Mouse (Mus musculus) limb, embryonic 15.5 days (tissue): ENCODE measurements around the gene Gatad1. TPM values are rescaled to one million over a fixed set of nuclear protein-coding genes. Genes with fewer than 3 reads are reported as not detected.

Experiments used
- ATAC-seq: fragments of 200-750 bp; cut with Nextera tagmentation; 2 replicates; pipeline ENCODE4 v1.8.0; 2017; ENCODE audit warnings: low read depth, moderate TSS enrichment; ENCODE audit not compliant: insufficient number of reproducible peaks, low FRiP score, low TSS enrichment
- H3K27ac ChIP-seq: fragments of 300-500 bp; sonication (generic); 2 replicates; pipeline ENCODE4 v1.5.1; 2015; ENCODE audit warnings: moderate library complexity, mild to moderate bottlenecking, inconsistent platforms
- H3K27me3 ChIP-seq: fragments of 300-500 bp; sonication (generic); 2 replicates; pipeline ENCODE4 v1.6.1; 2015; ENCODE audit warnings: inconsistent platforms
- H3K36me3 ChIP-seq: fragments of 300-500 bp; sonication (generic); 2 replicates; pipeline ENCODE4 v1.6.1; 2015; ENCODE audit warnings: inconsistent platforms
- H3K4me1 ChIP-seq: fragments of 300-500 bp; sonication (generic); 2 replicates; pipeline ENCODE4 v1.6.1; 2015; ENCODE audit warnings: inconsistent platforms
- H3K4me2 ChIP-seq: fragments of 300-500 bp; sonication (generic); 2 replicates; pipeline ENCODE4 v1.6.1; 2015; ENCODE audit warnings: mild to moderate bottlenecking, inconsistent platforms
- H3K4me3 ChIP-seq: fragments of 300-500 bp; sonication (generic); 2 replicates; pipeline ENCODE4 v1.5.1; 2015; ENCODE audit warnings: mild to moderate bottlenecking, inconsistent platforms
- H3K9ac ChIP-seq: fragments of 300-500 bp; sonication (generic); 2 replicates; pipeline ENCODE4 v1.6.1; 2015; ENCODE audit warnings: inconsistent platforms
- H3K9me3 ChIP-seq: fragments of 300-500 bp; sonication (generic); 2 replicates; pipeline ENCODE4 v1.6.1; 2016; ENCODE audit warnings: inconsistent platforms
- WGBS: fragments of 180-500 bp; shearing (Covaris S2); methylation state at CpG from one replicate; pipeline ENCODE4 v1.1.7; 2015; 5-methylcytosine and 5-hydroxymethylcytosine counted together
- polyA plus RNA-seq: library from polyadenylated mRNA; unstranded; fragments of >200 nt; fragmentation: Nextera tagmentation; extraction: Ambion mirVana; gene quantifications from 2 replicates; pipeline ENCODE4 v1.2.1, GENCODE M21; 2015

Gatad1 gene
- 42.6 and 49.3 TPM in 2 replicates for polyA plus RNA-seq

- no peak for ATAC-seq
- Histone ChIP-seq H3K9ac (no peak within 1 kb of the TSS), H3K4me1 (no peaks in the 10 kb centered on the region), H3K27me3 (no peaks in the 10 kb centered on the region), H3K4me2 (no peak within 1 kb of the TSS), H3K9me3 (no peaks in the 10 kb centered on the region), H3K4me3 (no peak within 1 kb of the TSS), H3K27ac (no peak within 1 kb of the TSS), H3K36me3 (no peaks in the 10 kb centered on the region)
- WGBS = 73% methylated on average over 5 of the region's 5 CpGs
Measured at GRCm38 (mm10) chr5:3657085-3657484, at the start of gene Gatad1. Gene Gatad1 (minus strand): TSS chr5:3657185.

GRCm38 (mm10) chr5:3702180-3702579, 45.2 kb upstream of the Gatad1 start:
- ATAC-seq = no peak
- no peaks in the 10 kb centered on the region for H3K4me1 ChIP-seq
- peaks cover 35% of the 10 kb centered on the region for H3K36me3 ChIP-seq
- no peak overlapping the region for H3K4me2 ChIP-seq
- no peak overlapping the region for H3K27ac ChIP-seq
- H3K4me3 ChIP-seq = no peak overlapping the region
- H3K9ac ChIP-seq = no peak overlapping the region
- no peaks in the 10 kb centered on the region for H3K9me3 ChIP-seq
- no peaks in the 10 kb centered on the region for H3K27me3 ChIP-seq
- WGBS = 95% methylated on average over 4 of the region's 4 CpGs

GRCm38 (mm10) chr5:3700025-3700424, 43.0 kb upstream of the Gatad1 start:
- H3K27ac ChIP-seq = no peak overlapping the region
- no peak for ATAC-seq
- peaks cover 49% of the 10 kb centered on the region for H3K36me3 ChIP-seq
- no peaks in the 10 kb centered on the region for H3K27me3 ChIP-seq
- no peak overlapping the region for H3K9ac ChIP-seq
- no peak overlapping the region for H3K4me3 ChIP-seq
- no peaks in the 10 kb centered on the region for H3K4me1 ChIP-seq
- no peak overlapping the region for H3K4me2 ChIP-seq
- WGBS = 92% methylated on average over 5 of the region's 5 CpGs
- no peaks in the 10 kb centered on the region for H3K9me3 ChIP-seq

GRCm38 (mm10) chr5:3696031-3696430, 39.0 kb upstream of the Gatad1 start:
- Histone ChIP-seq H3K9me3 (no peaks in the 10 kb centered on the region), H3K4me1 (no peaks in the 10 kb centered on the region), H3K27me3 (no peaks in the 10 kb centered on the region), H3K36me3 (peaks cover 70% of the 10 kb centered on the region), H3K27ac (no peak overlapping the region), H3K9ac (no peak overlapping the region), H3K4me2 (no peak overlapping the region), H3K4me3 (no peak overlapping the region)
- no peak for ATAC-seq
- WGBS = 82% methylated on average over 3 of the region's 3 CpGs

- Histone ChIP-seq H3K36me3 (peaks cover 66% of the 10 kb centered on the region), H3K4me2 (no peak overlapping the region), H3K4me1 (no peaks in the 10 kb centered on the region), H3K9me3 (no peaks in the 10 kb centered on the region), H3K9ac (no peak overlapping the region), H3K27me3 (no peaks in the 10 kb centered on the region), H3K4me3 (no peak overlapping the region), H3K27ac (no peak overlapping the region)
- 83% methylated on average over 4 of the region's 4 CpGs for WGBS
- ATAC-seq = no peak
Measured at GRCm38 (mm10) chr5:3695191-3695590, 38.2 kb upstream of the Gatad1 start.

DNA sequence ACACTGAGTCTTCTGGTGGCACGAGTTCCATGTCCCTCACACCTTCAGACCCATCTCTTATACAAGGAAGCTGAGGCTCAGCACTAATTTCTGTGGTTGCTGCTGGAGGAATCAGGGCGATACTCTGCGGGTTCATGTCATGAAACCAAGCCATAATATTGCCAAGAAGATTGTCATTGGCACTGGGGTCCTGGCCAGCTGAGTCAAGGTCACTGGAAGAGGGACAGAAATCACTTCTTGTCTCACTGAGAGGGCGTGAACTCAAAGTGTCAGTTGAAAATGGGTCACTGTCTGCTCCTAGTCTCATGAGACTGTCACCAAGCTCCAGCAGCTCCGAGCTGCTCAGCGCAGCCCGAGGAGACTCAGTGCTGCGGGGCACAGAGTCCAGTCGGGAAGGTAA, 36.0 kb upstream of the Gatad1 start:
- no peak overlapping the region for H3K9ac ChIP-seq
- no peak overlapping the region for H3K4me2 ChIP-seq
- H3K4me1 ChIP-seq = no peaks in the 10 kb centered on the region
- H3K27me3 ChIP-seq = no peaks in the 10 kb centered on the region
- WGBS = 92% methylated on average over 9 of the region's 9 CpGs
- H3K9me3 ChIP-seq = no peaks in the 10 kb centered on the region
- no peak overlapping the region for H3K4me3 ChIP-seq
- ATAC-seq = no peak
- peaks cover 63% of the 10 kb centered on the region for H3K36me3 ChIP-seq
- no peak overlapping the region for H3K27ac ChIP-seq

DNA sequence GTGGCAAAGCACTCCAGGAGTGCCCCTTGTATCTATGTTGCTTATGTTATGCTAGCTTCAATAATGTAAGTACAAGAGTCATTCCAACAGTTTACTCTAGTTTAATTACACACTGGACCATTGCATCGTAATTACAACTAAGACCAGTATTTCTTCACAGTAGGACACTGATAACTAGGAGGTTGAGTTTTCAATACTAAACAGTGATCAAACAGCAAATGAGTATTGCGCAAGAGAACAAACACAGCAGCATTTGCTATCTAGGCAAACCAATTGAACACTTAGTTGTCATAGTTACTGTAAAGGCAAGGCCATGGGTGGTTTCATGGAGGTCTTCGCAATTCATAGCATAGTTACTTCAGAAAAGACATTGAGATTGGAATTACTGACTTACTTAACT, 34.3 kb upstream of the Gatad1 start:
- Histone ChIP-seq H3K36me3 (peaks cover 51% of the 10 kb centered on the region), H3K9me3 (no peaks in the 10 kb centered on the region), H3K27ac (no peak overlapping the region), H3K27me3 (no peaks in the 10 kb centered on the region), H3K4me1 (no peaks in the 10 kb centered on the region), H3K4me2 (no peak overlapping the region), H3K4me3 (no peak overlapping the region), H3K9ac (no peak overlapping the region)
- no peak for ATAC-seq
- WGBS = 87% methylated on average over 3 of the region's 3 CpGs

DNA sequence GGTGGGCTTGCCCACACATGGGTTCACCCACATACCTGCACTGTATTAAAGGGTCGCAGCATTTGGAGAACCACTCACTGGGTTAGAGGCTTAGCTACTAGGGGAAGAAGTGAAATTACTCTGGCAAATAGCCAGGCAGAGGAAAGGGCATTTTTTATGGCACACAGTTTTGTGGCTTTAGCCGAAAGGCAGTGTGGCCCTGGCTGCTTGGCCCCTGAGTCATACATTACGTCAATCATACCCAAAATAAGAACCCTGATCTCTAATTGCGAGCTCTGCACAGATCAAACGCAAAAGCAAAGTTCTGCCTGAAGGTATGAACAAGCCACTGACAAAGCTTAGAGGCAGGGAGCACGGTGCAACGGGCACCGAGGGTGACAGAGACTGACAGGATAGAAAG, 31.3 kb upstream of the Gatad1 start:
- H3K9ac ChIP-seq = no peak overlapping the region
- H3K9me3 ChIP-seq = no peaks in the 10 kb centered on the region
- no peak overlapping the region for H3K27ac ChIP-seq
- H3K27me3 ChIP-seq = no peaks in the 10 kb centered on the region
- ATAC-seq = no peak
- no peak overlapping the region for H3K4me2 ChIP-seq
- no peaks in the 10 kb centered on the region for H3K4me1 ChIP-seq
- peaks cover 32% of the 10 kb centered on the region for H3K36me3 ChIP-seq
- H3K4me3 ChIP-seq = no peak overlapping the region
- WGBS = 62% methylated on average over 8 of the region's 8 CpGs

DNA sequence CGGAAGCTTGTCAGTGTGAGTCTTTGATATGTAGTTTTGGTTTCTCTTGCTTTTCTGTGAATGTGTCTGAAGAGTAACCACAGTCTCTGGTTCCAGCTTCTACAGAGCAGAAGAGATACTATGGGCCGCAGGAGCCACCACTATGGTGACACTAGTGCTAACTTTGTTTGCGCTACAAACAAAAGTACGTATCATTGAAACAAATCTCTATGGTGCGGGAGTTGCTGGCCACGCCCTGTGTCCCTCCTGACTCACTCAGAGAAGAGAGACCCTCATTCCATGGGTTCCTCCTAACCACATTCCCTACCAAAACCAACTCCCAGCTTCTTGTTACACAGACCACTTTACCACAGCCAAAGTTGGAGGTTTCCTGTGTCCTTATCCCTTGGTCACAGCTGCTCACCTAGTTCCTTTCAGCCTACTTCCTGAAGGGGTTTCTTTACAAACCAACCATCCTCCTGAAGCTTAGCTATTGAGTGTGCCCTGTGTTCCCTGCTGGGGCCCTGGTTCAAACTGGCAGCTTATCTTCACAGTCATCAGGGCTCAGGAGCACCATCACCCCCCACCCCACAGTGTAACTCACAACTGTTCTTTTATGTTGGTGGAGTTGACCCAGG, 13.1 kb upstream of the Gatad1 start:
- Histone ChIP-seq H3K36me3 (no peaks in the 10 kb centered on the region), H3K27ac (no peak overlapping the region), H3K4me3 (no peak overlapping the region), H3K9ac (no peak overlapping the region), H3K27me3 (no peaks in the 10 kb centered on the region), H3K9me3 (no peaks in the 10 kb centered on the region), H3K4me2 (no peak overlapping the region), H3K4me1 (no peaks in the 10 kb centered on the region; the same call in 1 of the 2 replicates)
- ATAC-seq = no peak
- 88% methylated on average over 6 of the region's 6 CpGs for WGBS

DNA sequence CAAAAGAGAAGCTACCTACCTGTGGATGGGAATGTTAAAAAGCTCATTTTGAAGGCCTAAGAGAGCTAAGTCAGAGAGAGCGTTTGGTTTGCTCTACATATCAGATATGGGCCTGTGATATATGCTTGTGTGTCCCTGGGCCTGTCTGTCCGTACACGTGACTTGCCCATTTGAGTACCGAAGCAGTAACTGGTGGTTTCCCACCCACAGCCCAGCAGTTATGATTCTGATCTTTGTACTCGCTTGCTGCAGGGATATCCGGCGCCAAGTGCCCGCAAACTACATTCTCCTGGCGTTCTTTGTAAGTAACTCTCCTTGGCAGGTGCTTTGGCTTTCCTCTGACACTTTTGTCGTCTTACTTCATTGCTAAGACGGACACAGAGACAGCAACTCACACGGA, 9.6 kb upstream of the Gatad1 start:
- Histone ChIP-seq H3K4me3 (no peak overlapping the region), H3K4me1 (no peaks in the 10 kb centered on the region; the same call in 1 of the 2 replicates), H3K9ac (no peak overlapping the region), H3K4me2 (no peak overlapping the region; the same call in 1 of the 2 replicates), H3K9me3 (no peaks in the 10 kb centered on the region), H3K27ac (no peak overlapping the region), H3K27me3 (no peaks in the 10 kb centered on the region), H3K36me3 (no peaks in the 10 kb centered on the region)
- 46% methylated on average over 12 of the region's 12 CpGs for WGBS
- no peak for ATAC-seq

GRCm38 (mm10) chr5:3665225-3665624, 8.2 kb upstream of the Gatad1 start:
- Histone ChIP-seq H3K36me3 (no peaks in the 10 kb centered on the region), H3K4me3 (no peak overlapping the region), H3K9me3 (no peaks in the 10 kb centered on the region), H3K27me3 (no peaks in the 10 kb centered on the region), H3K4me2 (no peak overlapping the region), H3K27ac (no peak overlapping the region), H3K9ac (no peak overlapping the region), H3K4me1 (no peaks in the 10 kb centered on the region; the same call in 1 of the 2 replicates)
- no peak for ATAC-seq
- 90% methylated on average over 2 of the region's 2 CpGs for WGBS

DNA sequence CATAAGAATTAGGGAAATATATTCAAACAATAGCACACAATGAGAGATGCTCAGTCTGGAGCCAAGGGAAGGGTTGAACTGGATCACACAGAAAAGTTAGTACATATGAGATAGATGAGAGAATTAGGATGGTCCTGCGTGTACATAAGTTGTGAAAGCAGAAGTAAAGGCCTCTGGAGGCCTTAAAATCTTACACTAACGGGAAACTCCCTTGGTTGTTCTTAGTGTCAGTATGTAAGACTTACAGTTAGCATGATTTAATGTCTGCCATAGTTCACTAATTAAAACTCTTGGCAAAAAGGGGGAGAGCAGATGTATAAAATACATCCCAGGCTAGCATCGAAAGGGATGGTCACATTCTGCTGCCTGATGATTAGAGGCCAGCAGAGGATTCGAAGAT, 3.2 kb downstream of the Gatad1 start:
- Histone ChIP-seq H3K36me3 (no peaks in the 10 kb centered on the region), H3K27ac (no peak overlapping the region), H3K4me1 (no peaks in the 10 kb centered on the region), H3K9ac (no peak overlapping the region), H3K9me3 (no peaks in the 10 kb centered on the region), H3K27me3 (no peaks in the 10 kb centered on the region), H3K4me2 (no peak overlapping the region), H3K4me3 (no peak overlapping the region)
- WGBS = 87% methylated on average over 4 of the region's 4 CpGs
- ATAC-seq = no peak
